Mouse (Mus musculus): Measurements from ENCODE around the gene Dtnb. TPM values are rescaled to one million over a fixed set of nuclear protein-coding genes. Genes with fewer than 3 reads are reported as not detected.

Gene Dtnb
- polyA plus RNA-seq, 1 experiment: 53.8 TPM

GRCm38 (mm10) chr12:3602786-3603185 is 30.6 kb downstream of the Dtnb start:
- H3K4me1 ChIP-seq: peaks cover 4% of the 10 kb centered on the region; the same call in 1 of the 2 replicates
- TF ChIP-seq GATA1 (IDR thresholded peaks at IDR 0.05; ENCODE audit: borderline replicate concordance, low read length) (no peak), FLI1 (IDR thresholded peaks at IDR 0.05; ENCODE audit: low read length) (no peak)
- no peak overlapping the region for H3K4me3 ChIP-seq (replicated peaks)
- peaks cover 13% of the 10 kb centered on the region for H3K36me3 ChIP-seq (replicated peaks; ENCODE audit: low read length)
- H3K27me3 ChIP-seq (replicated peaks): no peaks in the 10 kb centered on the region
- H3K9me3 ChIP-seq: no peaks in the 10 kb centered on the region

- no peak overlapping the region for H3K4me3 ChIP-seq (replicated peaks)
These were observed 34.0 kb downstream of the Dtnb start for GRCm38 (mm10) chr12:3606202-3606601.

GRCm38 (mm10) chr12:3609747-3610146 is 37.6 kb downstream of the Dtnb start:
- H3K4me1 ChIP-seq: peaks cover 7% of the 10 kb centered on the region; the same call in 1 of the 2 replicates

More at GRCm38 (mm10) chr12:3606202-3606601, 34.0 kb downstream of the Dtnb start:
- H3K9me3 ChIP-seq: no peaks in the 10 kb centered on the region
- peaks cover 4% of the 10 kb centered on the region; the same call in 1 of the 2 replicates for H3K4me1 ChIP-seq
- H3K36me3 ChIP-seq (replicated peaks; ENCODE audit: low read length): no peaks in the 10 kb centered on the region
- no peak for TF ChIP-seq FLI1 (IDR thresholded peaks at IDR 0.05; ENCODE audit: low read length)
- no peak for TF ChIP-seq GATA1 (IDR thresholded peaks at IDR 0.05; ENCODE audit: borderline replicate concordance, low read length)
- H3K27me3 ChIP-seq (replicated peaks): no peaks in the 10 kb centered on the region

GRCm38 (mm10) chr12:3611871-3612270 is 39.7 kb downstream of the Dtnb start:
- TF ChIP-seq GATA1 (IDR thresholded peaks at IDR 0.05; ENCODE audit: borderline replicate concordance, low read length) (no peak), FLI1 (IDR thresholded peaks at IDR 0.05; ENCODE audit: low read length) (no peak)
- Histone ChIP-seq H3K36me3 (replicated peaks; ENCODE audit: low read length) (no peaks in the 10 kb centered on the region), H3K9me3 (no peaks in the 10 kb centered on the region)

More at GRCm38 (mm10) chr12:3609747-3610146, 37.6 kb downstream of the Dtnb start:
- TF ChIP-seq GATA1 (IDR thresholded peaks at IDR 0.05; ENCODE audit: borderline replicate concordance, low read length): no peak
- no peak for TF ChIP-seq FLI1 (IDR thresholded peaks at IDR 0.05; ENCODE audit: low read length)
- Histone ChIP-seq H3K36me3 (replicated peaks; ENCODE audit: low read length) (no peaks in the 10 kb centered on the region), H3K4me3 (replicated peaks) (no peak overlapping the region), H3K9me3 (no peaks in the 10 kb centered on the region), H3K27me3 (replicated peaks) (no peaks in the 10 kb centered on the region)

GRCm38 (mm10) chr12:3615041-3615440 is 42.9 kb downstream of the Dtnb start:
- Histone ChIP-seq H3K4me3 (replicated peaks) (no peak overlapping the region), H3K36me3 (replicated peaks; ENCODE audit: low read length) (no peaks in the 10 kb centered on the region), H3K9me3 (no peaks in the 10 kb centered on the region), H3K27me3 (replicated peaks) (no peaks in the 10 kb centered on the region), H3K4me1 (peaks cover 18% of the 10 kb centered on the region)
- TF ChIP-seq GATA1 (IDR thresholded peaks at IDR 0.05; ENCODE audit: borderline replicate concordance, low read length) (no peak), FLI1 (IDR thresholded peaks at IDR 0.05; ENCODE audit: low read length) (no peak)

More at GRCm38 (mm10) chr12:3611871-3612270, 39.7 kb downstream of the Dtnb start:
- Histone ChIP-seq H3K4me3 (replicated peaks) (no peak overlapping the region), H3K27me3 (replicated peaks) (no peaks in the 10 kb centered on the region), H3K4me1 (peaks cover 7% of the 10 kb centered on the region; the same call in 1 of the 2 replicates)

- TF ChIP-seq FLI1 (IDR thresholded peaks at IDR 0.05; ENCODE audit: low read length) (no peak), GATA1 (IDR thresholded peaks at IDR 0.05; ENCODE audit: borderline replicate concordance, low read length) (no peak)
- no peaks in the 10 kb centered on the region for H3K27me3 ChIP-seq (replicated peaks)
- H3K36me3 ChIP-seq (replicated peaks; ENCODE audit: low read length): no peaks in the 10 kb centered on the region
- no peaks in the 10 kb centered on the region for H3K9me3 ChIP-seq
- peaks cover 18% of the 10 kb centered on the region for H3K4me1 ChIP-seq
- H3K4me3 ChIP-seq (replicated peaks): no peak overlapping the region
These were observed 46.2 kb downstream of the Dtnb start for GRCm38 (mm10) chr12:3618144-3619020.

GRCm38 (mm10) chr12:3619021-3619367 is 46.8 kb downstream of the Dtnb start:
- TF ChIP-seq FLI1 (IDR thresholded peaks at IDR 0.05; ENCODE audit: low read length): no peak
- TF ChIP-seq GATA1 (IDR thresholded peaks at IDR 0.05; ENCODE audit: borderline replicate concordance, low read length): no peak
- no peaks in the 10 kb centered on the region for H3K36me3 ChIP-seq (replicated peaks; ENCODE audit: low read length)
- H3K9me3 ChIP-seq: no peaks in the 10 kb centered on the region
- H3K27me3 ChIP-seq (replicated peaks): no peaks in the 10 kb centered on the region
- H3K4me1 ChIP-seq: peaks cover 17% of the 10 kb centered on the region
- no peak overlapping the region for H3K4me3 ChIP-seq (replicated peaks)

GRCm38 (mm10) chr12:3626880-3627279 is 54.7 kb downstream of the Dtnb start:
- H3K27me3 ChIP-seq (replicated peaks): no peaks in the 10 kb centered on the region
- H3K4me1 ChIP-seq: no peaks in the 10 kb centered on the region
- TF ChIP-seq FLI1 (IDR thresholded peaks at IDR 0.05; ENCODE audit: low read length) (no peak), GATA1 (IDR thresholded peaks at IDR 0.05; ENCODE audit: borderline replicate concordance, low read length) (no peak)
- H3K36me3 ChIP-seq (replicated peaks; ENCODE audit: low read length): no peaks in the 10 kb centered on the region
- H3K4me3 ChIP-seq (replicated peaks): no peak overlapping the region
- H3K9me3 ChIP-seq: no peaks in the 10 kb centered on the region

- TF ChIP-seq FLI1 (IDR thresholded peaks at IDR 0.05; ENCODE audit: low read length): no peak
- TF ChIP-seq GATA1 (IDR thresholded peaks at IDR 0.05; ENCODE audit: borderline replicate concordance, low read length): no peak
- Histone ChIP-seq H3K4me3 (replicated peaks) (no peak overlapping the region), H3K9me3 (no peaks in the 10 kb centered on the region), H3K4me1 (peaks cover under 1% of the 10 kb centered on the region), H3K27me3 (replicated peaks) (no peaks in the 10 kb centered on the region), H3K36me3 (replicated peaks; ENCODE audit: low read length) (peaks cover 6% of the 10 kb centered on the region)
These were observed 69.8 kb downstream of the Dtnb start for GRCm38 (mm10) chr12:3641931-3642330.

GRCm38 (mm10) chr12:3656799-3657198 is 84.6 kb downstream of the Dtnb start:
- H3K27me3 ChIP-seq (replicated peaks): no peaks in the 10 kb centered on the region
- TF ChIP-seq GATA1 (IDR thresholded peaks at IDR 0.05; ENCODE audit: borderline replicate concordance, low read length) (no peak), FLI1 (IDR thresholded peaks at IDR 0.05; ENCODE audit: low read length) (no peak)
- H3K4me3 ChIP-seq (replicated peaks): no peak overlapping the region
- peaks cover 19% of the 10 kb centered on the region for H3K4me1 ChIP-seq
- H3K36me3 ChIP-seq (replicated peaks; ENCODE audit: low read length): no peaks in the 10 kb centered on the region
- H3K9me3 ChIP-seq: no peaks in the 10 kb centered on the region

All from megakaryocyte, embryonic 14.5 days (primary cell).